Mouse (Mus musculus): ENCODE data around the gene Ptprcap. TPM values are rescaled to one million over a fixed set of nuclear protein-coding genes. Genes with fewer than 3 reads are reported as not detected.

Gene Ptprcap
- total and polyA plus RNA-seq, 3 experiments: 67.9 to 75.7 TPM; not detected in 1

DNA sequence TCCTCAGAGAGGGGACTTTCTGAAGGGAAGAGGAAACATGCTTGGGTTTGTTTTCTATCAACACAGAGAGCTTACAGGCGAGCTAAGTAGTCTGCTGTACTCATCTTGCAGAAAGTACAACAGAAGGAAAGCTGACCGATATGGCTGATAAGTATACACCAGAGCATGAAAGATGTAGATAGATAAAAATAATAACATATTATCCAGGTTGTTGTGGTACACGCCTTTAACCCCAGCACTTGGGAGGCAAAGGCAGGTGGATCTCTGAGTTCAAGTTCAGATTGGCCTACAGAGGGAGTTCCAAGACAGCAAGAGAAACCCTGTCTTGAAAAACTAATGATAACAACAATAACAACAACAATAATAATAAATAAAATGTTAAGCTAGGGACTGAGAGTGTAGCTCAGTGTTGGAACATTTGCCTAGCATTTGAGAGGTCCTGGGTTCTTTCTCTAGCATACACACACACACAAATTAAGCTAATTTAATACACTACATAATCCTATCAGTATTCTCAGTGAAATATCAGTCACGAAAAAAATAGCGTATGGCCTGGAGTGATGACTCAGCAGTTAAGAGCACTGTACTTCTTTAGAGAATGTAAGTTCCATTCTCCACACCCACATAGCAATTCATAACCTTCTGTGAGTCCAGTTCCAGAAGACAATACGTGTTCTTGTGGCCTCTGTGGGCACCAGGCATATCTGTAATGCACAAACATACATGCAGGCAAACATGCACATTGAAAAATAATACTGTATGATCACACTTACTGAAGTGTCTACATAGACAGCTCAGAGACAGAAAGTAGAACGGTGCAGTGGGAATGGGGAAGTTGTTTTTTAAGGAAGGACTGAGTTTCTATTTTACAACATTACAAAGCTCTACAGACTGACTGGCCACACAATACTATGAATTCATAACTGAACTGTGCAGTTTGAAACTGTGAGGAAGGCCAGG lies 30.7 kb upstream of the Ptprcap start (continued):
- 0 out of 2 replicates have a peak, but pooled peaks have one; percentile 60 for TF ChIP-seq TBP (IDR thresholded peaks at IDR 0.05; ENCODE audit: low read depth, low read length)
- peak; percentile 85 for TF ChIP-seq GABPA (IDR thresholded peaks at IDR 0.05; ENCODE audit: low read depth, low read length)
- no peak for TF ChIP-seq USF2 (IDR thresholded peaks at IDR 0.05; ENCODE audit: borderline replicate concordance in 1 of 2, insufficient read depth in 1 of 2, low read depth in 1 of 2, low read length in 2 of 2)
- peak; percentile 42 for TF ChIP-seq RAD21 (IDR thresholded peaks at IDR 0.05; ENCODE audit: low read depth, low read length)
- 0 out of 2 replicates have a peak, but pooled peaks have one; percentile 18 for TF ChIP-seq CHD1 (IDR thresholded peaks at IDR 0.05; ENCODE audit: low read depth, low read length)
- no peak for TF ChIP-seq NRF1 (IDR thresholded peaks at IDR 0.05; ENCODE audit: insufficient read depth, low read depth, low read length, poor library complexity, severe bottlenecking)
- TF ChIP-seq GATA1 (IDR thresholded peaks at IDR 0.05; ENCODE audit: low read depth, low read length): peak; percentile 19; the same call in 1 of the 2 replicates
- TF ChIP-seq POLR2AphosphoS2 (IDR thresholded peaks at IDR 0.05; ENCODE audit: low read length): no peak
- 0 out of 2 replicates have a peak, but pooled peaks have one; percentile 18 for TF ChIP-seq MAZ (IDR thresholded peaks at IDR 0.05; ENCODE audit: low read depth, low read length)
- TF ChIP-seq BHLHE40 (IDR thresholded peaks at IDR 0.05; ENCODE audit: borderline replicate concordance, low read depth, low read length): no peak
- TF ChIP-seq POLR2A (IDR thresholded peaks at IDR 0.05; ENCODE audit: control insufficient read depth in 1 of 2, insufficient read depth in 1 of 2, low read depth in 1 of 2, low read length in 2 of 2, poor library complexity in 1 of 2): 0 out of 4 replicates have a peak, but pooled peaks of 1 of the 2 experiments have one; percentile 35
- peak; percentile 28; the same call in 1 of the 2 replicates for TF ChIP-seq SIN3A (IDR thresholded peaks at IDR 0.05; ENCODE audit: low read length)
- no peak for TF ChIP-seq SMC3 (IDR thresholded peaks at IDR 0.05; ENCODE audit: low read depth, low read length)

DNA sequence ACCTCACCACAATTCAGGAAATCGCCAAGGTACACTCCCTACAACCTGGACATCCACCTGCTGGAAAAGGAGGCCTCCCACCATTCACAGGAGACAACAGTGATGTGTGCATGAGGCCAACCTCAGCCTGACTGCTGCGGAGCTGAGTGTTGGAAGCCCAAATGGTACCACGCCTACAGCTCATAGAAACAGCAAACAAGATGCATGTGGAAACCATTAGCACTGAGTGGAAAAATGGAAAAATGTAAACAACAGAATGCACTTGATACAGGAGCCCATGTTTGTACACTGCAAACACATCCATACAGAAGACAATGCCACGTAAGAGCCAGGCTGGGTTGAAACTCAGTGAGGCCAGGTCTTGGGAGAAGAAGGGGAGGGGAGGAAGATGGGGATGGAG lies 29.0 kb upstream of the Ptprcap start:
- peak overlapping the region; percentile 95 for H3K27ac ChIP-seq (ENCODE audit: control insufficient read depth, low read depth, low read length)
- H3K79me2 ChIP-seq (ENCODE audit: control insufficient read depth, insufficient read depth, low read length, poor library complexity): peaks cover 7% of the 10 kb centered on the region
- peak; percentile 30 for DNase-seq (ENCODE audit: low read depth, low spot score)
- no peaks in the 10 kb centered on the region for H3K27me3 ChIP-seq (ENCODE audit: control insufficient read depth in 1 of 2, insufficient read depth in 2 of 2, low read length in 2 of 2)
- H3K9ac ChIP-seq (ENCODE audit: control insufficient read depth, low read depth, low read length, poor library complexity, severe bottlenecking): peak overlapping the region; percentile 64; the same call in 1 of the 2 replicates
- H3K9me3 ChIP-seq (replicated peaks; ENCODE audit: insufficient read depth, low read length): no peaks in the 10 kb centered on the region
- H3K36me3 ChIP-seq (ENCODE audit: control insufficient read depth in 1 of 2, insufficient read depth in 2 of 2, low read length in 2 of 2): peaks cover 0 to 41% of the 10 kb centered on the region in 2 experiments; a peak in 2 of 4 replicates
- H3K4me3 ChIP-seq (ENCODE audit: control insufficient read depth in 1 of 2, insufficient read depth in 1 of 2, low read depth in 2 of 2, low read length in 2 of 2): no peak overlapping the region
- no peak for TF ChIP-seq UBTF (IDR thresholded peaks at IDR 0.05; ENCODE audit: borderline replicate concordance, insufficient read depth, low read depth, low read length)
- TF ChIP-seq MAZ (IDR thresholded peaks at IDR 0.05; ENCODE audit: low read depth, low read length): no peak
- TF ChIP-seq ETS1 (IDR thresholded peaks at IDR 0.05; ENCODE audit: low read depth, low read length): no peak
- TF ChIP-seq SIN3A (IDR thresholded peaks at IDR 0.05; ENCODE audit: low read length): 0 out of 2 replicates have a peak, but pooled peaks have one; percentile 2
- TF ChIP-seq MXI1 (IDR thresholded peaks at IDR 0.05; ENCODE audit: low read depth, low read length): 0 out of 2 replicates have a peak, but pooled peaks have one; percentile 19
- no peak for TF ChIP-seq MYB (IDR thresholded peaks at IDR 0.05; ENCODE audit: low read depth, low read length)
- no peak for TF ChIP-seq ELF1 (IDR thresholded peaks at IDR 0.05; ENCODE audit: low read depth, low read length)
- TF ChIP-seq HCFC1 (IDR thresholded peaks at IDR 0.05; ENCODE audit: low read depth, low read length): no peak
- TF ChIP-seq NRF1 (IDR thresholded peaks at IDR 0.05; ENCODE audit: insufficient read depth, low read depth, low read length, poor library complexity, severe bottlenecking): no peak
- no peak for TF ChIP-seq MAX (IDR thresholded peaks at IDR 0.05; ENCODE audit: low read length)
- no peak for TF ChIP-seq MEF2A (IDR thresholded peaks at IDR 0.05; ENCODE audit: extremely low read depth, insufficient replicate concordance, low read depth, low read length, poor library complexity, severe bottlenecking)
- TF ChIP-seq CHD1 (IDR thresholded peaks at IDR 0.05; ENCODE audit: low read depth, low read length): peak; percentile 17; the same call in 1 of the 2 replicates
- no peak for TF ChIP-seq JUND (IDR thresholded peaks at IDR 0.05; ENCODE audit: low read depth, low read length)
- no peak for TF ChIP-seq EP300 (IDR thresholded peaks at IDR 0.05; ENCODE audit: low read depth in 1 of 2, low read length in 2 of 2)
- no peak for TF ChIP-seq SMC3 (IDR thresholded peaks at IDR 0.05; ENCODE audit: low read depth, low read length)
- TF ChIP-seq POLR2AphosphoS5 (IDR thresholded peaks at IDR 0.05; ENCODE audit: borderline replicate concordance, low read depth, low read length): no peak
- TF ChIP-seq TCF12 (IDR thresholded peaks at IDR 0.05; ENCODE audit: low read depth, low read length): no peak
- no peak for TF ChIP-seq BHLHE40 (IDR thresholded peaks at IDR 0.05; ENCODE audit: borderline replicate concordance, low read depth, low read length)
- no peak for TF ChIP-seq MYC (IDR thresholded peaks at IDR 0.05; ENCODE audit: low read depth, low read length)
- H3K4me1 ChIP-seq (ENCODE audit: control insufficient read depth in 1 of 2, insufficient read depth in 2 of 2, low read length in 2 of 2): peaks cover 25 to 27% of the 10 kb centered on the region in 2 experiments

All from MEL (cell line).